Mouse (Mus musculus): ENCODE results near the gene Sh3pxd2a.
A peak's percentile ranks its signal among the peaks of the same experiment; 100 is the strongest.
"Not testable (repeated sequence)": the region's sequence is repeated elsewhere in the genome, so short reads cannot be mapped to it uniquely, and the experiment has no call there.

The Sh3pxd2a gene

GRCm38 (mm10) chr19:47403391-47404379, 60.5 kb downstream of the Sh3pxd2a start:
- no peak for DNase-seq

GRCm38 (mm10) chr19:47402976-47403375, 61.2 kb downstream of the Sh3pxd2a start:
- no peak for DNase-seq

- DNase-seq = no peak
Observed at GRCm38 (mm10) chr19:47402544-47402943, 61.7 kb downstream of the Sh3pxd2a start.

- DNase-seq = no peak
Observed at GRCm38 (mm10) chr19:47399709-47400108, 64.5 kb downstream of the Sh3pxd2a start.

- no peak for DNase-seq
Observed at GRCm38 (mm10) chr19:47399029-47399428, 65.2 kb downstream of the Sh3pxd2a start.

GRCm38 (mm10) chr19:47397882-47398671, 66.1 kb downstream of the Sh3pxd2a start:
- no peak for DNase-seq

- DNase-seq = no peak
Observed at GRCm38 (mm10) chr19:47395338-47395737, 68.9 kb downstream of the Sh3pxd2a start.

- DNase-seq = not testable (repeated sequence)
Observed at GRCm38 (mm10) chr19:47394781-47395180, 69.4 kb downstream of the Sh3pxd2a start.

GRCm38 (mm10) chr19:47390878-47391277, 73.3 kb downstream of the Sh3pxd2a start:
- DNase-seq = no peak

- peak; percentile 29 for DNase-seq
Observed at GRCm38 (mm10) chr19:47387887-47388286, 76.3 kb downstream of the Sh3pxd2a start.

GRCm38 (mm10) chr19:47387395-47387794, 76.8 kb downstream of the Sh3pxd2a start:
- no peak for DNase-seq

- no peak for DNase-seq
Observed at GRCm38 (mm10) chr19:47385971-47386370, 78.2 kb downstream of the Sh3pxd2a start.

- DNase-seq = no peak
Observed at GRCm38 (mm10) chr19:47384639-47385038, 79.6 kb downstream of the Sh3pxd2a start.

GRCm38 (mm10) chr19:47384036-47384435, 80.2 kb downstream of the Sh3pxd2a start:
- no peak for DNase-seq

- DNase-seq = no peak
Observed at GRCm38 (mm10) chr19:47382268-47382667, 81.9 kb downstream of the Sh3pxd2a start.

GRCm38 (mm10) chr19:47381011-47381410, 83.2 kb downstream of the Sh3pxd2a start:
- DNase-seq = no peak

- DNase-seq = no peak
Observed at GRCm38 (mm10) chr19:47379141-47379540, 85.1 kb downstream of the Sh3pxd2a start.

- no peak for DNase-seq
Observed at GRCm38 (mm10) chr19:47374916-47375573, 89.2 kb downstream of the Sh3pxd2a start.

- no peak for DNase-seq
Observed at GRCm38 (mm10) chr19:47374440-47374839, 89.8 kb downstream of the Sh3pxd2a start.

GRCm38 (mm10) chr19:47372044-47372443, 92.2 kb downstream of the Sh3pxd2a start:
- no peak for DNase-seq

- no peak for DNase-seq
Observed at GRCm38 (mm10) chr19:47371521-47371920, 92.7 kb downstream of the Sh3pxd2a start.

GRCm38 (mm10) chr19:47369008-47369407, 95.2 kb downstream of the Sh3pxd2a start:
- DNase-seq = no peak

GRCm38 (mm10) chr19:47367271-47367879, 96.8 kb downstream of the Sh3pxd2a start:
- no peak for DNase-seq
